Mouse (Mus musculus) T-helper 2 cell (primary cell): ENCODE data around the gene B3galnt2.
"Not testable (repeated sequence)": the region's sequence is repeated elsewhere in the genome, so short reads cannot be mapped to it uniquely, and the experiment has no call there.

Experiments
- in situ Hi-C: fragments of 300-600 bp; cut with MboI, MseI; formaldehyde crosslinking; loops from one replicate; pipeline ENCODE4 v1.15.1; 2025; ENCODE audit warnings: high pct_unique_total_duplicates

The B3galnt2 gene

DNA sequence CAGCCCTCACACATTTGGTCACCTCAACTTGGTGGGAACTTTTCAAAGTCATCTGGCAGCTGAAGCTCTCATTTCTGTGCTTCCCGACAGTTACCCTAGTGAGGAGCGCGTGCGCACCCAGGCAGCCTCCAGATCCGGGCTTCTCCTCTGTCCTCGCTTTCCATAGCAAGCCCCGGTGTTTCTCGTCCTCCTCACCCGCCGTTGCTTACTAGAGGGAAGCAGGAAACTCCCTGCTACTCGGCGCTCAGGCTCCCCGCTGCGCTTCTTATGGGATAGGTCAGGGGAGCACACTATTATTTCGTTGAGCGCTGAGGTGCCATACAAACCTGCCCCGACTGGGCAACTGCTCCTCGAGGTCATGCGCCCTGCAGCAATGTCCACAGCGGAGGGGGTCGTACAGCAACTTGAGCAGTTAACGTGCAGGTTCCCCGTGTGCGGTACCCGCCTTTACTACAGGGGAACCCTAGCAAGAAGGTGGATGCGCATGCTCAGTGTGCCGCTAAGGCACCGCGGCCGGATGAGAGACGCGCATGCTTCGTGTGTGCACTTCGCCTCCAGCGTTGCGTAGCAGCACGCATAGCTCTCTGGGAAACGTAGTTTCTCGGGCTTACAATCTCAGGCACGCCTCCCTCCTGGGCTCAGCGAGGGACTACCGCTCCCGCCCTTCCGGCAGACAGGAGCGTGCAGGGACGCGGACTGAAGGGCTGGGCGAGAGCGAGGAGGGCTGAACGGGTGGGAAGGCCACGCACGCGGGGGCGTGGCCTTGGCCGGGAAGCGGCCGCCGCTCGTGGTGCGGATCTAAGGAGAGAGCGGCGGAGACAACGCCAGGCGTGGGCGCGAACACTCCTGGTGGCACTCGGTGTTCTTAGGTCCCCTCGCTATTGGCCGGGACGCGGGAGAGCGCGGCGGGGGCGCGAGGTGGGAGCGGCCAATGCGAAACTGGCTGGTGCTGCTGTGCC is at the start of gene B3galnt2:
TSS of gene B3galnt2 (plus strand) at position 596 of the 959 bp plus-strand sequence.
- in situ Hi-C loops, result loop anchor here (5.0 kb wide), 1 partner anchor 83 kb away; the partner anchor contains the start of gene Tbce

DNA sequence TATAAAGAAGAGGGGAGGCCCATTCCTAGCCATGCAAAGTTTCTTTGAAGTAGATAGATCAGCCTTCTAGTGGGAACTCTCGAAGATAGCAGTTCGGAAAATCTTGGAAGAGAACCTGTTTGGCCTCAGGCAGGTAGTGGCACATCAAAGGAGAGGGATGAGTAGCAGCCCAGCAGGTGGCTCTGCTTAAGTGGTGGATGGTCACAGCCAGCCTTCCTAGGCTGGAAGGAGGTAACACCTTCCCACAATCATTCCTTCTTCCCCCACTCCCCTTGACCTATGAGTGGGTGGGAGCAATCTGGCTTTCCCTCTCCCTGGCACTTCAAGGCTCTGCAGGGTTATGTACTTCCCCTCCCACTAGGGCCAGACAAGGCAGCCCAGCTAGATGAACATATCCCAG is 42.9 kb upstream of the B3galnt2 start:
- in situ Hi-C loops, result no loop called here

DNA sequence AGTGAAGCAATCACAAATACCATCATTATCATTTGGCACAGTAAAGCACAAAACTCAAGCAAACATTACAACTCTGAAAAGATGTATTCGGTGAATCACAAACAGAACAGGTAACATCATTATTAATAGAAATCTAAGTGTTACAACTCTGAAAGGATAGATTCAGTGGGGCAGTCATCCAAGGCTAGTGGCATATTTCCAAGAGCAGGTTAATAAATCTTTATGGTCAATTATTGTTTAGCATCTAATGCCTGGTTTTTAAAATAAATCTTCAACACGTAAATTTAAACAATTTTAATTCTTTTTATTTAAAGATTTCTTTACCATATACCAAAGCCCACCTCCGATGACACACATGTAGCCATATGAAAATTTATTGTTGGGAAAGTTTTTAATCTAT is 34.9 kb upstream of the B3galnt2 start:
- in situ Hi-C loops, result no loop called here

DNA sequence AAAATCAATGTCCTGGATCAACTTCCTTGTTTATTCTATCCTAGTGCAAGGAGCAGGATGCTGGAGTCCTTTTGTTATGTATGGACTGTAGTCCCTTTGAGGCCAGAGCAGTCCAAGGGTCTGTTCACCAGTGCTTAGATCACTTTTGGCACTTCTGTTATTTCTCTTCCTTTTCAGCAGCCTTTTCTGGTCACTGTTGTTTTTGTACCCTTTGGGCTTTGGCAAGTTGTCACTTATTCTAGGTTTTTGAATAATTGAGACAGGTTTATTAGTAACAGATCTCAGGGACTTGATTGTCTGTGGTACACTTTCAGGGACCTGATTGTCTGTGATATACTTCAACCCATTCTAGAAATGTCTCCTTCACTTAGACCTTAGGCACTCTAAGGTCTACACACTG is 31.7 kb upstream of the B3galnt2 start:
- in situ Hi-C loops, result no loop called here

DNA sequence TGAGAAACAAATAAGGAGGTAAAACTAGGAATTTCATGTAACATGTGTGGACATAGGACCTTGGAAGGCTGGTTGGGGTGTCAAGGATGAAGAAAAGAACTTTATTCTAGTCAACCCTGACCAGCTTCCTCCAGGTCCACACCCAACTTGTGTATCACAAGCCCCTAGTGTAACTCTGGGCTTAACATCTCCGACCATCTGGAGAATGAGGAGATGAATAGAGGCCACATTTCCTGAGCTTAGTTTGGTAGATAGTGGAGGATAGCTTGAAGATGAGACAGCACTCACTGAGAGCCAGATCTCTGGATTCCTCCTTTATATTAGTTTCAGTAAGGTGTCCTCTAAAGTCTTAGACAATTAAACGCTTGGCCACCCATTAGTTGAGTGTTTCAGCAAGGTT is 24.3 kb upstream of the B3galnt2 start:
- in situ Hi-C loops, result no loop called here

DNA sequence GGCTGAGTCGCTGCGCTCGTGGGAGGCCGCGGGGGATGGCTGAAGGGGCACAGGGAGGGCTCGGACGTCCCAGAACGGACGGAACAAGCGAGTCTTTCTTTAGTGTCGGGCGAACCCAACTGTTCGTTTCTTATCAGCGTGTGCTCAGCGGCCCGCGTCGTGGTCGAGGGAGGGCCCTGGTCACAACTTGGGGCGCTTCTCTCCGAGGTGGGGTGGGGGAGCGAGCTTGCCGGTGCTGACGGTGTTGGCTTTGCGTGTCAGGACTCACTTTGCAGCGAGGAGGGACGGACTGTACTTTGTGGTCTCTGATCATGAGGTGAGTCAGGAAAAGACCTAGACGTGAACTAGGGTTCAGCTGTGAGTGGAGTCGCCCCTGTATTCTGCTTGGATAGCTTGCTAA is 662 bp downstream of the B3galnt2 start:
- in situ Hi-C loops, result loop anchor here (5.0 kb wide), 1 partner anchor 82 kb away; the partner anchor contains the start of gene Tbce

DNA sequence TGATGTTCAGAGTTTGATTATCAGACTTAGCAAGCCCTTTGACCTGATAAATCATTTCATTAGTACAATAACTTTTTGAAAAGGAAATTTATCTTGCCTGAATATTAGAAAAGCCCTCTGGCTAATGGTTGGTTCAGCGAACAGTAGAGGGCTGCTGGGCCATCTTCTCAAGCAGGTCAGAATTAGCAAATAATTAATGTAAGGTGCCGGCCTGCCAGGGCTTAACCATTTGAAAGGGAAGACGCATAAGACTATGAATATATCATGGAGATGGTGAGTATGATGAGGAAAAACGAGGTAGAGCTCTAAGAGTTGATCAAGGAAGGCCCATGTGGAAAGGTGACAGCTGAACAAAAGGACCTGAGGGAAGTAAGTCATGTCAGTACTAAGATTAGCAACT is 2.4 kb downstream of the B3galnt2 start:
- in situ Hi-C loops, result no loop called here

DNA sequence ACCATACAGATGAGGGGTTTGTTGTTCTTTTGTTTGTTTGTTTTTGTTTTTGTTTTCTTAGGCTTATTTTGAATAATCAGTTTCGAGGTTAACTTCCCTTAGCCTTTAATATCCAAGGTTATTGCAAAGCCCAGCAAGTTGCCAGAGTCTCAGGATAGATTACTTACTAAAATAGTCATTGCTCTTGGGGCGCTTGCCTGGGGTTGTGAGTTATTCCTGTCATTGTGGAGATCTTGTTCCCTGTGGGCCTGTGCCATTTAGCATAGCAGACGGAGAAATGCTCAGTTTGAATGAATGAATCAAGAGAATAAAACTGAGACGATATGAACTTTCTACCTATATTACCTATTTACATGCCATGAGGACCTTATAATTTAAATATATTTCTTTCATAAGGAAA is 5.9 kb downstream of the B3galnt2 start:
- in situ Hi-C loops, result no loop called here

DNA sequence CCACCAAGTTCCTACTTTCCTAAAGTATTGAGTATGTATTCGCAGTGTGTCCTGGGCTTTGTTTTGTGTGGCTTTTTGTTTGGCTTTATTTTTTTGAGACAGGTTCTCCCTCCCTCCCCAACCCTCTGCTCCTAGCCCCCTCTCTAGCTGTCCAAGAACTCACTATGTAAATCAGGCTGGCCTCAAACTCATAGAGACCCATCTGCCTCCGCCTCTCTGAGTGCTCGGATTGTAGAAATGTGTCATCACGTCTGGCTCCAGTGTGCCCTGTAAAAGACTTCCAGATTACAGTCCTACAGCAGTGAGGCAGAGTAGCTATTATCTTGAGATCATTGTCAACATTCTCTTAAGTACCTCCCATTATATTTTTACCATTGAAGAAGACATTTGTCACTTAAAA is 6.8 kb downstream of the B3galnt2 start:
- in situ Hi-C loops, result no loop called here

DNA sequence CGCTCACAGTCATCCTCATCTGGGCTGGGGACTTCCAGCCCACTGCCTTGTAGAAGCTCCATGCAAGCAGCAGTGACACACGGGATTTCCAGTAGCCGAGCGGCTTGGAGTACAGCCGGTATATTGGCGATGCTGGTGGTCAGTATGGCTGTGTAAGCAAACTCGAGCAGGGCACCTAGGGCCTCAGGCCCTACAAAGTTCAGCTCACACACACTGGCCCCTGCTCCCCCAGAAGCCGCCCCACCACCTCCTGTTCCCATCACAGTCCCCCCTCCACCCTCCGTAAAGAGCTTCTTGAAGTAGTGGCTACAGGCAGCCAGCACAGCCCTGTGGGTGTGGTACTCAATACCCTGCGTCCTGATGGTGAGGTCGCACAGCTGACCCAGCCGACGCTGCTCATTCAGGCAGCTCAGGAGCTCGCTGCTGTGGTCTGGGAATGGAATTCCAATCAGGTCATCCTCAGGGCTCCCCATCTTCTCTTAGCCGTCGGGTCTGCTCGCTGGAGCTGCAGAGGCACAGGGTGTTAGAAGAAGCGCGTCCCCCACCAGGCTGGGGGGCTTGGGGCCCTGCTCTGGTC is 11.2 kb downstream of the B3galnt2 start:
- in situ Hi-C loops, result no loop called here

DNA sequence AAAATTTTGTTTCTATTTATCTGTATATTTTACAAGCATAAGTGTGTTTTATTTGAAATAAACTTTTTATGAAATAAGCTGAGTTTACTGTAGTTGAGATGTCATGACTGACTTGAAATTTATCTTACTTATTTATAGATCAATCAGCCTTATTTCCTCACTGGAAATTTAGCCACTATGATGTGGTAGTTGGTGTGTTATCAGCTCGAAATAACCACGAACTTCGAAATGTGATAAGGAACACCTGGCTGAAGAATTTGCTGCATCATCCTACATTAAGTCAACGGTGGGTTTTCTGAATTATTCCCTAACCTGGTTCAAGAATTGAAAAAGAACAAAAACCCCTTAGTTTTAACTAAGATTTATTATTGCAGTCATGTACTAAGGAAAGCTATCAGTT is 11.9 kb downstream of the B3galnt2 start:
- in situ Hi-C loops, result no loop called here

DNA sequence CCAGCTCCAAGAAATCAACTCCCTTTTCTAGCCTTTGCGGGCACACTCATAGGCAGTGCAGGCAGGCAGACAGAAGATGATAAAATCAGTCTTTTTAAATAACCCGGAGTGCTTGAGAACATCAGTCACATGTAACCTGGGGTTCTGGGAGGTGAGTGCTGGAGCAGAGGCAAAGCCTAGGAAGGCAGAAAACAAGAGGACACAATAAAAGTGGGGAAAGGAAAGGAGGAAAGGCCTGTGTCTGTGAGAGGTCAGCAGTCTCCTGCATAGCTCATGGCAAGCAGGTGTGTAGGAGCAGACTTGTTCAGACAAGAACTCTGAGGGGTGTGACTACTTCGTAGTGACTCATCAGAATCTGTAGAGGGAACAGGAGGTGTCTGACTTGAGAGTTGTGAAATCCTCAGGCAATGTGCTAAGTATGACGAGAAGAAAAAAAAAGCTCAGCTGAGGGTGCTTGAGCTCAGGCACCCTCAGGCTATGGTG is 14.4 kb downstream of the B3galnt2 start:
- in situ Hi-C loops, result no loop called here

DNA sequence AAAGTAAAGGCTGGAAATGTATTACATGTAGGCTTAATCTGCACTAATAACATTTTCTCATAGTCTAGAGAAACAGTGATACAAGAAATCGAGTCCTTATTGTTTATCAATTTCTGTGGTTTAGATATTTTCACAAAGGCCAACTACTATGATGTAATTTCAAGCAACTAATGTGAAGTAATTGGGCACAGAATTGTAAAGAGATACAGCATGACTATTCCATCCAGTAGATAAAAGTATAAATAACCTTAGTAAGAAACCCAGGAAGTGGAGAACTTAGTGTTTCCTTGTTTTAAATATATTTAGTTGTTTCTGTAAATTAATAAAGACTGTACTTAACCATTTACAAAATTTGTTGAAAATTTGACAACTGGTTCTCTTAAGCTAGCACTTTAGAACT is 15.5 kb downstream of the B3galnt2 start:
- in situ Hi-C loops, result no loop called here

DNA sequence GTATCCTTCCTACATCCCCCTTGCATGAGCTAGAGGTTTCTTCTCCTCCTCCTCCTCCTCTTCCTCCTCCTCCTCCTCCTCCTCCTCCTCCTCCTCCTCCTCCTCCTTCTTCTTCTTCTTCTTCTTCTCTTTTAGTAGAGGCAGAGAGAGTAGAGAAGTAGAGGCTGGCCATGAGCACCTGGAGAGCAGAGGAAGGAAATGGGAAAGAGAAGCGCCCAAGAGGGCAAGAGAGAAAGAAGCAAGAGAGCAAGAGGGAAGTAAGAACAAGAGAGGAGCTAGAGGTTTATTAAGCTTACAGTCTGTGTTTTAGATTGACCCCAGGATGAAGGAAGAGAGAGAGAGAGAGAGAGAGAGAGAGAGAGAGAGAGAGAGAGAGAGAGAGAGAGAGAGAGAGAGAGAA is 27.6 kb downstream of the B3galnt2 start:
- in situ Hi-C loops, result not testable (repeated sequence)

DNA sequence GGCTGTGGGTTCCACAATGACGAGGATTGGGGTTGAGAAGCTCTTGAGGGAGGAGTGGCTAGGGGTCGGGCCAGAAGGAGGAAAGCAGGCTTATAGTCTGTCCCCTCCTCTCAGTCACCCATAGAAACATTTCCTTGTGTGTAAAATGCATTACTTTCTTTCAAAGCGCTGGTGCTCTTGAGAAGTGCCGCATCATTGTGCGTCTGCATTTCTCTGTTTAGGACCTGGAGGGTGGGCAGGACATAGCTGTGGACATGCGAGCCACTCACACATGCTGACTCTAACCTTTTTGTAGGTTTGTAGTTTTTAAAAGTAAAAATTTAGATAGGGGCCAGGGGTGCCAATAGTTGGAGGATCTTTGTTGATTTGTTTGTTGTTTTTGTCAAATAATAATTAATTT is 29.3 kb downstream of the B3galnt2 start:
- in situ Hi-C loops, result no loop called here

DNA sequence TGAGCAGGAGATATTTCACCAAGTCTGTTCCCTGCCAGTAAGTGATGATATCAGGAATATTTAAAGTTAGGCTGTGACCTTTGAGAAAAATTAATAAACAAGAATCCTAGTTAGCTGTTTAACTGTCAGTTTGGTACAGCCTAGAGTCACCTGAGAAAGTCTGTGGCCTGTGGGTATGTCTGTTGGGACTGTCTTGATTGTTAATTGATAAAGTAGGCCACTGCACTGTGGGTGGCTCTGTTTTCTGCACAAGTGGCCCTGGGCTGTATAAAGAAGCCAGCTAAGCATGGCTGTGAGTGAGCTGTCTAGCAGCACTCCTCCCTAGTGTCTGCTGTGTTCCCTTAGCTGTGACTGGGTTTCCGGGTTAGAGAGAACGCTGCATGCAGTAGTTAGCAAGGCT is 34.9 kb downstream of the B3galnt2 start:
- in situ Hi-C loops, result no loop called here

DNA sequence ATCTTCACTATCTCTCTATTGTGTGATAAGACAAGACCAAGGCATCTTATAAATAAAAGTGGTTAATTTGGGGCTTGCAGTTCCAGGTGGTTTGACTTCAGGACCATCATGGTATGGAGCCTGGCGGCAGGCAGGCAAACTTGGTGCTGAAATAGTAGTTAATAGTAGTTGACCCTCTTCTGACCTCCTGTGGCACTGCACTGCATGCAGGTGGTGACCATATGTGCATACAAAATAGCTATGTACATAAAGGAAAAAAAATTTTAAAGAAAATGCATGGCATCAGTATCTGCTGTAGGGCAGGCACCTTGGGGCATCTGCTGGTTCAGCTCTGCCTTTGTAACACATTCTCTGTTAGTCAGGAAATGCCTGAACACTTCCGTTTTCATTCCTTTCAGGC is 36.1 kb downstream of the B3galnt2 start:
- in situ Hi-C loops, result no loop called here

DNA sequence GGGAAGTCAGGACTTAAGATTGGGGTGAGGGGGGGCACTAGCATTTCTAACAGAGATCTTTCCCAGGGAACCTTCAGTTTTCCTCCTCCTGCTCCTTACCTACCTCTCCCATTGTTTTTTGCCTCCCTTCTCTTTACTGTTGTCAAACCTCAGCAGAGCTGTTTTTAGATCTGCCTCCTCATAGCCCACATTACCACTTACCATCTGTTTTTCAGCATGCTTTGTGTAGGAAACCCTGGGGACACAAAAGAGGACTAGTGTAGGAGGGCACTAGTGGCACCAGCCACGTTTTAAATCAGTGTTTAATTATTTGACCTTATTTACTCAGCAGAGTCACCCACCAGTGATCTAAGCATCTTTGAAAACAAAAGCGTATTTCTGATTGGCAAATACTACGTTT is 38.8 kb downstream of the B3galnt2 start:
- in situ Hi-C loops, result no loop called here

DNA sequence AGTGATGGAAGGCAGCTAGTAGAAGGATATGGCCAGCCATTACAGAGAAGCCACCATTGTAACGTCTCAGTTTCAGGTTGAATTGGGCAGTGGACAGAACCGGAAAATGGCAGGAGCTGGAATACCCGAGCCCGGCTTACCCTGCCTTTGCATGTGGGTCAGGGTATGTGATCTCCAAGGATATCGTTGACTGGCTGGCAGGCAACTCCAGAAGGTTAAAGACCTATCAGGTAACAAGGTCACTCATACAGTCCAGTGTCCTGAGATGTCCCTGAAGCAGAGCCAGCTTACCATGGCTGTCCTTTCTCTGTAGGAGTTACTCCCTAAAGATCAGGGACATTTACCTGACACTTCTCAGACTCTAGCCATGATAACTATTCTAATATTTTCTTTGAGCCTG is 40.8 kb downstream of the B3galnt2 start:
- in situ Hi-C loops, result no loop called here

DNA sequence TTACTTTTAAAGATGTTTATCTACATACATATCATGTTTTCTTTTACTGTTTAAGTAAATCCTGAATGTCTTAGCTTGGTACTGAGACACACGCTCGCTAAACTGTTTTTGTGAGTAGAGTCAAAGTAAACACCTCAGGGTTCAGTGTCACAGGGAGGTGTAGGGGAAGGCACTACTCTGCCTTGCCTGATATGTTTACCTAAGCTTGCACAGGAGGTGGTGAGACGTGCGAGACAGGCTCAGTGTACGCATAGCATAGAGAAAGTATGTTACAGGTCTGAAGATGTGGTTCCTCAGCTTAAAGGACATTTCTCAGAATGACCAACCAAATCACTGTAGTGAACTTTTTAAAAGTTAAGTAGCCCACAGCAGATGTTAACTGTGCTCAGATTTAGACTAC is 43.2 kb downstream of the B3galnt2 start:
- in situ Hi-C loops, result no loop called here

DNA sequence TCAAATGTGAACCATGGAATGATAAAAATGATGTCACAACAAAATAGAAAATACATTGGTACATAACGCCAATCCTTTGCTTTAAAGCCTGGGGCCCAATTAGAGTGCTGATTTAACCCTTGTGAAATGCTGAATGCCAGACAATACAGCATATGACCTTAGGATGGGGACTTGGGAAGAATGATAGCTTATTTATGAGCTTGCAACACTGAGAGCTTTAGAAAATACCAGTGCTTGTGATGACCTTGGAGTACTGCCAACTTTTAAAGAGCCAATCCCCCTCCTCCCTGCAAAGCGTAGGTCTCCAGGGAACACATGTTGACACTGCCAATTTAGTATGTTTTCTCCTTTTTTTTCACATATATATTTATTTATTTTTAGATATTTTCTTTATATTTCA is 48.4 kb downstream of the B3galnt2 start:
- in situ Hi-C loops, result no loop called here

DNA sequence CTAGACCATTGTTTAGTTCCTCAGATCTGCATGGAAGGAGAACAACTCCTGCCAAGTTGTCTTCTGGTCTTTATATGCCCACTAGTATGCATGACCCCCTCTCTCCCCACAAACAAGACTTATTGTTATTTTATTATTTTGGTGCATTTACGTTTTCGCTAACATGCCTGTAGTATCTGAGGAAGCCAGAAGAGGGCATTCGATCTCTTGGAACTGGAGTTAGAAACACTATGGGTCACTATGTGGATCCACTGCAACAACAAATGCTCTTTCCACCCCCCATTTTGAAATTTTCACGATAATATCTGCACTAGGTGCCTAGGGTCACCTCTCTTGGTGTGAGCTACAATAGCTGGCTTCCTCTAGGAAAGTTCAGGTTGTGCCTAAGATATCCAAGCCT is 49.8 kb downstream of the B3galnt2 start:
- in situ Hi-C loops, result no loop called here

DNA sequence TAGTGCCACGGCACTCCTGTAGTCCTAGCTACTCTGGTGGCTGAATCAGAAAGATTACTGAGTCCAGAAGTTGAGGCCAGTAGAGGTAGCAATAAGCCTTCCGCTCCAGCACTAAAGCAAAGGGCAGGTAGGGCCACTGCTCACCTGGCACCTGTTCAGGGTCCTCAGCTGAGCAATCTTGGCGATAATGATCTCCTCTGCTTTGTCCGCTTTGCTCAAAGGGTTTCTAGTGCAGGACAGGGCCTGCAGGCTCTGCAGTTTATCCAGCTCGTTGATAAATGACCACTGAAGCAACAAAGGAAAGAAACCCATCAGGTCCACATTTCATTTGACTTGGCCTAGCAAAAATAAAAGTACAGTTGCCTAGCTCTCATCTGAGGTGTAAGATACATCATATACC is 50.7 kb downstream of the B3galnt2 start:
- in situ Hi-C loops, result no loop called here
